Mouse (Mus musculus) thymus, postnatal 36 days (tissue): ENCODE results near the gene Acsm3.

ENCODE experiments used
- DNase-seq, 2 experiments: peaks; one replicate each; pipeline ENCODE4 v3.0.0; 2022; ENCODE audit warnings: mixed read lengths in 2 of 2

Acsm3 gene

GRCm38 (mm10) chr7:119760527-119760951 lies at the start of gene Acsm3:
Acsm3 (plus strand) TSS chr7:119760923.
- DNase-seq: no peak

DNA sequence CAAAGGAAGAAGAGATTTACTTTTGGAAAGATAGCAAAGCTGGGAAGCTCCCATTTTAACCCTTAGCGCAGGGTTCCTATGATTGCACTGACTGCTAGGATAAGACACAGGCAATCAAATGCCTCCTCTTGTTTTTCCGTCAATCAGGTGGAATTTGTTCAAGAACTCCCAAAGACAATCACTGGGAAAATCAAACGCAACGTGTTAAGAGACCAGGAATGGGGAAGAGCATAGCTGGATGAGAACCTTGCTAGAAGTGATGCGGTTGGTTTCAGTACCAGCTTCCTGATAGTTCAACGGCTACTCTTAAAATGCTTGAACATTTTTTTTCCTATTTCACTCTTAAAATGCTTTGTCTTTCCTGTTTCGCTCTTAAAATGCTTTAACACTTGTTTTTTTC lies 46.6 kb upstream of the Acsm3 start:
- no peak for DNase-seq

- DNase-seq: peak; percentile 90 to 91
Measured at GRCm38 (mm10) chr7:119720253-119720946, 40.3 kb upstream of the Acsm3 start, which contains the start of gene Thumpd1. Thumpd1 (minus strand) TSS chr7:119720798.

- DNase-seq: no peak
Measured at GRCm38 (mm10) chr7:119720947-119721310, 39.8 kb upstream of the Acsm3 start.

GRCm38 (mm10) chr7:119727621-119728020 lies 33.1 kb upstream of the Acsm3 start:
- DNase-seq: no peak

- DNase-seq: peak in 1 of 2 experiments; percentile 3
Measured at GRCm38 (mm10) chr7:119731262-119731661, 29.5 kb upstream of the Acsm3 start.

DNA sequence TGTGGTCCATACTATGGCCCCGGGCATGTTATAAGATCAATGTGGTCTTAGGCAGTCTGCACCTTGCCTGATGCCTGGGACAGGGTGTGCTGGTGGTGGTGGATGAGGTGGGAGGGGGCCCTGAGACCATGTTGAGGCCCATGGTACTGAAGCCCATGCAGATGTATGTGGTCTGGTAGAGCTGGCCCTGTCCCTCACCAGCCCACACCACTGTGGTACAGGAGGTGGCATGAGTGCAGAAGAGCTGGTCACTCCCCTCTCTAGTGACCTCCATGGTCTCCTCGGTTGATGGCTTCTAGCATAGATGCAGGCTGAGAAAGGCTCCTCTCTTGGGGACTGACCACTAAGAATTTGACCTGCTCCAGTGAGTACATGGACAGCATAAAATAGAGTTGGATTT lies 21.8 kb upstream of the Acsm3 start:
- no peak for DNase-seq

DNA sequence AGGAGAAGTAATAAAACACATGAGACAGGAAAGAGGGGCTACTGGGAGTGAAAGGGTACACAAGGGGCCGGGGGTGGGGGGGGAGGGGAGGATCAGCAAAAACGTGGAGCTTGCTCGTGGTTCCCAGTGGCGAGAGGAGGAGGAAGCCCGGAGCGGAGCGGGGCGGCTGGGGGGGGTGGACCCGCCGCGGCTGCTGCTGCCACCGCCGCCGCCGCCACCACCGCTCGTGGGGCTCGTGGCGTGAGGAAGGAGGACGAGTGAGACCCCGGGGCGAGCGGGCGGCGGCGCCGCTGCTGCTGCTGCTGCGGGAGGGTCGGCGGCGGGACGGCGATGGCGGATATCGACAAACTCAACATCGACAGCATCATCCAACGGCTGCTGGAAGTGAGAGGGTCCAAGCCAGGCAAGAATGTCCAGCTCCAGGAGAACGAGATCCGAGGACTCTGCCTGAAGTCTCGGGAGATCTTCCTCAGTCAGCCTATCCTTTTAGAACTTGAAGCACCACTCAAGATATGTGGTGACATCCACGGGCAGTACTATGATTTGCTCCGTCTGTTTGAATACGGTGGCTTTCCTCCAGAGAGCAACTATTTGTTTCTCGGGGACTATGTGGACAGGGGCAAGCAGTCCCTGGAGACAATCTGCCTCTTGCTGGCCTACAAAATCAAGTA lies 20.8 kb upstream of the Acsm3 start:
- peak in 1 of 2 experiments; percentile 25 for DNase-seq

DNA sequence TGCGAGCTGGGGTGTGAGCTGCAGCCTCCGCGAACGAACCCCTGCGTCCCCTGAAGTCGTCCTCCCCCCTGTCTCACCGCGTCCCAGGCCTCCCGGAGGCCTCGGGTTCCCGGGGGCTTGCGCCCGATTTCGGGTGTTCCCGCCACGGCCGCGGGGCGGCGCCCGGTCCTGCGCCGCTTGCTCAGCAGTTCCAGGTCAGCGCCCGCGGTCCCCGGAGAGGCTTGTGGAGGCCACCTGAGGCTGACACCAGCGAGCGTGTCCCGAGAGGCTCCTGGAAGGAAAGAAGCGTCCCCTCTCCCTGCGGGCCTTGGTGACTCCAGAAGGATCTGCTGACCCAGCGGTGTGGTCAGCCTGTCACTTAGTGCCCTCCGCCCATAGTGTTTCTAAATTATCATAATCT lies 16.4 kb upstream of the Acsm3 start:
- peak in 1 of 2 experiments; percentile 12 for DNase-seq

DNA sequence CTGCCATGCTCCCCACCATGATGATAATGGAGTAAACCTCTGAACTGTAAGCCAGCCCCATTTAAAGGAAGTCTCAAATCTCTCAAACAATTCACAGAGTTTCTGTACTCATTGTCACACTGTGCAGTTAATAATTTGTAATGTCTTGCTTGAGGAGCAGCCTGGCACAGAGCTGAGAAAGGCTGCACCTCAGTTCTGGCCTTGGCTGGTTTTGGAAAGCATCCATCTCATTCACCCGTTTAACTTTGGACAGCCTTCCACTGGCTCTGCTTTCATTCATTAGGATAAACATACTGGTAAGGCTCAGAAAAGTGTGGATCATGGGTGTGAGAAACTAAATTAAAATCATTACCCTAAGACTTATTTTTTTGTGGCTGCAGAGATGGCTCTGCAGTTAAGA lies 14.9 kb upstream of the Acsm3 start:
- DNase-seq: no peak

GRCm38 (mm10) chr7:119748761-119749160 lies 12.0 kb upstream of the Acsm3 start:
- DNase-seq: no peak

DNA sequence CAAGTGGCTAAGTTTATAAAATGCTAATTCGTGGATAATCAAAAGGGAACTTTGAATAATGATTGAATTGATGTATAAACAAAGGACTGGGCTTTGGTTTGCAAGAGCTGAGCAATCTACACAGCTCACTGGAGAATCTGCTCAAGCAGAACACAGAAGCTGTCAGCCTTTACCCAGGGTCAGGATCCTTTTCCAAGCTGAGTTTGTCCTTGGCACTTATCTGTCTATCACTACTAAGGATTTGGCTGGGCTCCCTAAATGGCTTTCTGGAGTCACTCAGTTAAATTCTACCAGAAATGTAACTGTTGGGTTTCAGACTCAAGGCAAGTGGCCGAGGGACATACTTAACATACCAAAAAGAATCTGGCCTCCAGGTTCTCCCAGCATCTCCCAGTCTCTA lies 10.8 kb upstream of the Acsm3 start:
- DNase-seq: no peak

GRCm38 (mm10) chr7:119753696-119754095 lies 7.0 kb upstream of the Acsm3 start:
- no peak for DNase-seq

GRCm38 (mm10) chr7:119762166-119762697 lies 1.5 kb downstream of the Acsm3 start:
- no peak for DNase-seq

GRCm38 (mm10) chr7:119764377-119764776 lies 3.7 kb downstream of the Acsm3 start:
- no peak for DNase-seq

- no peak for DNase-seq
Measured at GRCm38 (mm10) chr7:119766996-119767395, 6.3 kb downstream of the Acsm3 start.

- no peak for DNase-seq
Measured at GRCm38 (mm10) chr7:119769895-119770294, 9.2 kb downstream of the Acsm3 start.

GRCm38 (mm10) chr7:119783453-119783852 lies 22.7 kb downstream of the Acsm3 start:
- no peak for DNase-seq

DNA sequence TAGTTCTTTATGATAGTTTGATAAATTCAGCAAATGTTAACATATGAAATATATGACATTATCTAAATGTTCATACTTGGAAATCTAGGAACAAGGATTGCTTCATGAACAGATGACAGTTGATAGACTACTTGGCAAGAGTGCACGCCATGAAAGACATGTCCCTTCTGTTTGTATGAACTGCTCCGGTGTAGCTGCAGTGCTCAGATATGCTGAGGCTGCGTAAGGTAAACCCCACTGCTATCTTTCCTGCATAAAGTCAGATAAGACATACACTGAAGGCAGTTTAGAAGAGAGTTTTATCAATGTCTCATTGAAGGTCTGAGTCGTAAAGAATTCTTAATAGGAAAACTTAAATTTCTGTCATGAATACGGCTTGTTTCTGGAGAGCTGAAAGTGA lies 24.2 kb downstream of the Acsm3 start:
- DNase-seq: no peak

GRCm38 (mm10) chr7:119789024-119789423 lies 28.3 kb downstream of the Acsm3 start:
- no peak for DNase-seq

GRCm38 (mm10) chr7:119793586-119794250 lies 33.0 kb downstream of the Acsm3 start, which contains the start of the genes Rexo5 and Eri2:
Rexo5 (plus strand) TSS chr7:119794006.
Eri2 (minus strand) TSS chr7:119794058.
- DNase-seq: peak; percentile 89 to 90

- DNase-seq: no peak
Measured at GRCm38 (mm10) chr7:119794251-119794638, 33.5 kb downstream of the Acsm3 start.

DNA sequence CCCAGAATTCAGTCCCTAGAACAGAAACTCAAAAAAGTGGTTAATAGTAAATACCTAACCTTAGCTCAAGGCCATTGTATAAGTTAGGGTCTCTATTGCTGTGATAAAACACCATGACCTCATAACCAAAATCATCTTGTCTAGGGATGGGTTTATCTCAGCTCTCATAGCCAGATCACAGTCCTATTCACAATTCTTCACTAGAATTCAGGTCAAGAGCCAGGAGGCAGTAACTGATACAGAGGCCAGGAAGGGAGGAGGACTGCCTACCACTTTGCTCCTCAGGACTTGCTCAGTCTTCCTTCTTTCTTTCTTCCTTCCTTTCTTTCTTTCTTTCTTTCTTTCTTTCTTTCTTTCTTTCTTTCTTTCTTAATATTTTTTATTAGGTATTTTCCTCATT lies 34.6 kb downstream of the Acsm3 start:
- DNase-seq: no peak

DNA sequence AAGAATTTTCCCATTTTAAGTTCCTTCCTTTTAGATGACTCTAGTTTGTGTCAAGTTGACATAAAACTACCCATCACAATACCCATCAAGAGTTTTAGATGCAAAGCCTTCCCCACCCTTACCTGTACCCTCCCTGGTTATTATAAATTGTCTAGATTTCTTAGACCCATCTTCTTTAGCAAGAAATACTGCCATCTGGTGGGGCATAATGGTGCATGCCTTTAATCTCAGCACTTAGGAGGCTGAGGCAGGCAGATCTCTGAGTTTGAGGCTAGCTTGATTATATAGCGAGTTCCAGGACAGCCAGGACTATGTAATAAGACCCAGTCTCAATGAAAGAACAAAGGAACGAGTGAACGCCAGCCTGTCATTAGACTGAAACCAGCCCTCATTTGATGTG lies 39.8 kb downstream of the Acsm3 start:
- no peak for DNase-seq
